Mouse (Mus musculus) gonadal fat pad, adult 2 months (tissue): ENCODE data around the gene Tm4sf5. TPM values are rescaled to one million over a fixed set of nuclear protein-coding genes. Genes with fewer than 3 reads are reported as not detected.

Experiments
- DNase-seq: peaks from one replicate; pipeline ENCODE4 v3.0.0-alpha.2; 2012; ENCODE audit warnings: low read depth
- polyA plus RNA-seq: library from polyadenylated mRNA; depleted of rRNA; stranded (reverse); fragments of >200 nt; gene quantifications from 2 replicates; pipeline ENCODE4 v1.2.3, GENCODE M21; 2012; rRNA removed

The Tm4sf5 gene
- polyA plus RNA-seq, 1 experiment = 1.7 TPM

DNA sequence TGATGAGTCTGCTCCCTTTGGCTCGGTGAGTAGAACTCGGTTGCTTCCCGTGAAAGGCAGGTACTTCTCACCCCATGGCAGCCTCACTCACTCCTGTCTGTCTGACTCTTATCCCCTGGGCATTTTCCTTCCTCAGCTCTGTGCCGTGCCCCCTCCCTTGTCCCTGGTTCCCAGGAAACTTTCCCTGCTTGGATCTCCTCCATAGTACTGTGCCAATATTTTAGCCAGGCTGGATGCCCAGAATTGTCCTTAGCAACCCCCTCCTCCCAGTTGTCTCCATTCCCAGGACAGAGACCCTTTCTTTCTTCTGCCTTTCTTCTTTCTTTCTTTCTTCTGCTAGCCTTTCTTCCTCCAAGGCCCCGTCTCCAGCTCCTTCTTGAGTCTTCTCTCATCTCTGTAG, 36.4 kb downstream of the Tm4sf5 start:
- no peak for DNase-seq

DNA sequence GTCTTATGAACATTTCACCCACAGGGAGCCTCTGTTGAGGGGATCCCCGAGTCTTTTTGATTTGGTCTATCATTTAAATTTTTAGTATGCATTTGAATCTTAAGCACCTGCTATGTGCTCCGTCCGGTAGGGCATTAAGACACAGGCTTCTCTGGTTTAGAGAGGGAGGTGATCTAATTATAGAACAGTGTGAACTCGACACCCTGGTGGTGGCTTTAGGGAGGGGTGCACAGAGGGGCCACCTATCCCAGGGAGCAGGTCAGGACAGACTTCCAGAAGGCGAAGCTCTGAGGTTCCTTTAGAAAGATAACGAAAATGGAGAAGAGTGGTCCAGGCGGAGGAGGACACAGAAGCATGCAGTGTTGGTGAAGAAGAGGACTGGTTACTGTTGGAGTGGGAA, 39.5 kb downstream of the Tm4sf5 start:
- DNase-seq = no peak

DNA sequence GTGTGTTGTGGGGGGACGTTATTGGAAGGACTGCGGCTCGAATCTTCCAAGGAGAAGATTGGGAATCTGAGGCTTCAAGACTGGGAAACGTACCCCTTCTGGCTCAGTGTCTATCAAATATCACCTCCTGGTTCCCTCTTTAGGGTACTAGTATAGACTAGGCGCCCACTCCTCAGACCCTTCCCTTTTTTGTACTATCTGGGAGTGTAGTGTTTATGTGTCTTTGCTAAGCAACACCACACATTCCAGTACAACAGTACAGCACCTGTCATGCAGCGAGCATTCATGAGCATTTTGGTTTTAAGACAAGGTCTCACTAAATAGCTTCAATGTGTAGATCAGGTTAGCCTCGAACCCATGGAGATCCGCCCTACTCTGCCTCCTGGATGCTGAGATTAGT, 46.5 kb downstream of the Tm4sf5 start:
- DNase-seq = no peak

DNA sequence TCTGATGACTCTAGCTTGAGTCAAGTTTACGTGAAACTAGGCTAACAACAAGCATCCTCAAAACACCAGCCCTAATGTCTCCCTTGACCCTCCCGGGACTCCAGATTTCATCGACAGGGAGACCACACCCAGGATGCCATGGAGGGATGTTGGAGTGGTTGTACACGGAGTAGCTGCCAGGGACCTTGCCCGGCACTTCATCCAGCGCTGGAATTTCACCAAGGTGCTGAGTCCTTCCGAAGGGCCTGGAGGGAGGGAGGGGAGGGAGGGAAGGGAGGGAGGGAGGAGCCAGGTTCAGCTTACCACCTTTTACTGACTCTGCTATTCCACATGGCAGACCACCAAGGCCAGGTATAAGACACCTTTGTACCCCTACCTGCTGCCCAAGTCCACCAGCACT, 48.9 kb downstream of the Tm4sf5 start:
- DNase-seq = no peak

DNA sequence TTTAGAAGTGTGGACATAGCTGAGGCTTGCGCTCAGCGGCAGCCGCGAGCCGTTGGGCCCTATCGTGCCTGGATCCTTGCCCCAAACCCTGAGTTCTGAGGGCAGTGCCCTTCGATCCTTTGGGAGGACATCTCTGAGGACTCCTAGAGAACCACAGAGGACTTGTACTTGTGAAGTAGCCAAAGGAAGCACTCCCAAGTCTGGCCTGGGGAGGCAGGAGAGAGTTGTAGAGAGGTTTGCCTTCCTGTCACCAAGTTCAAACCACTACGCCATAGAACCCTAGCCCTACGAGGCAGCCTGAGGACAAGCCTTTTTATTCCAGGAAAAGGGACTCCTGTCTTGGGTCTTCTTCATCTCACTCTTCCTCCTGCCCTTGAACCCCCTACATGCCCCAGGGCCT, 52.5 kb downstream of the Tm4sf5 start:
- DNase-seq = no peak

Other genes with a start within 250 kb of the Tm4sf5 start
- 26.5 and 31.6 TPM in 2 replicates for gene Alox12, start 249.9 kb upstream of the Tm4sf5 start, polyA plus RNA-seq
- gene Alox12e, start 182.6 kb upstream of the Tm4sf5 start, polyA plus RNA-seq = 2.2 and 3.1 TPM in 2 replicates
- gene Alox15, start 153.2 kb upstream of the Tm4sf5 start, polyA plus RNA-seq = 5.8 and 6.8 TPM in 2 replicates
- gene Pelp1, start 95.2 kb upstream of the Tm4sf5 start, polyA plus RNA-seq = 15.2 and 16.4 TPM in 2 replicates
- gene Arrb2, start 72.6 kb upstream of the Tm4sf5 start, polyA plus RNA-seq = 58.5 and 60.4 TPM in 2 replicates
- 19.4 and 21.9 TPM in 2 replicates for gene Med11, start 53.3 kb upstream of the Tm4sf5 start, polyA plus RNA-seq
- 3.3 and 4.8 TPM in 2 replicates for gene Zmynd15, start 45.8 kb upstream of the Tm4sf5 start, polyA plus RNA-seq
- 15.4 and 16.9 TPM in 2 replicates for gene Cxcl16, start 45.3 kb upstream of the Tm4sf5 start, polyA plus RNA-seq
- gene Vmo1, start 9.4 kb downstream of the Tm4sf5 start, polyA plus RNA-seq = 0.29 TPM in 1 of 2 replicates, not detected in the other
- gene Gltpd2, start 14.0 kb downstream of the Tm4sf5 start, polyA plus RNA-seq = 0.36 TPM in 1 of 2 replicates, not detected in the other
- gene Psmb6, start 20.1 kb downstream of the Tm4sf5 start, polyA plus RNA-seq = 382 and 410 TPM in 2 replicates
- not detected in 2 replicates for gene Gm40193, start 27.7 kb downstream of the Tm4sf5 start, polyA plus RNA-seq
- gene Pld2, start 34.8 kb downstream of the Tm4sf5 start, polyA plus RNA-seq = 27.0 and 28.1 TPM in 2 replicates
- 78.8 and 86.9 TPM in 2 replicates for gene Mink1, start 57.6 kb downstream of the Tm4sf5 start, polyA plus RNA-seq
- 5.1 and 7.1 TPM in 2 replicates for gene 4930544D05Rik, start 110.6 kb downstream of the Tm4sf5 start, polyA plus RNA-seq
- 0.28 and 0.57 TPM in 2 replicates for gene Chrne, start 114.0 kb downstream of the Tm4sf5 start, polyA plus RNA-seq
- gene Gp1ba, start 133.9 kb downstream of the Tm4sf5 start, polyA plus RNA-seq = 0.08 and 0.29 TPM in 2 replicates
- gene Rnf167, start 142.0 kb downstream of the Tm4sf5 start, polyA plus RNA-seq = 93.2 and 93.4 TPM in 2 replicates
- 164 and 171 TPM in 2 replicates for gene Slc25a11, start 142.2 kb downstream of the Tm4sf5 start, polyA plus RNA-seq
- gene Pfn1, start 149.4 kb downstream of the Tm4sf5 start, polyA plus RNA-seq = 614 and 704 TPM in 2 replicates
- 21.6 and 21.9 TPM in 2 replicates for gene Eno3, start 152.0 kb downstream of the Tm4sf5 start, polyA plus RNA-seq
- gene Spag7, start 164.2 kb downstream of the Tm4sf5 start, polyA plus RNA-seq = 45.7 and 61.0 TPM in 2 replicates
- gene Camta2, start 182.9 kb downstream of the Tm4sf5 start, polyA plus RNA-seq = 17.7 and 29.9 TPM in 2 replicates
- 11.9 and 12.4 TPM in 2 replicates for gene Inca1, start 194.9 kb downstream of the Tm4sf5 start, polyA plus RNA-seq
- 98.2 and 102 TPM in 2 replicates for gene Kif1c, start 195.3 kb downstream of the Tm4sf5 start, polyA plus RNA-seq